Mouse (Mus musculus) midbrain, embryonic 16.5 days (tissue): ENCODE measurements around the gene Dvl1. TPM values are rescaled to one million over a fixed set of nuclear protein-coding genes. Genes with fewer than 3 reads are reported as not detected.

ENCODE experiments used
- ATAC-seq: fragments of 200-750 bp; cut with Nextera tagmentation; 2 replicates; pipeline ENCODE4 v1.8.0; 2017; ENCODE audit warnings: moderate TSS enrichment
- H3K27ac ChIP-seq: fragments of 300-500 bp; sonication (generic); 2 replicates; pipeline ENCODE4 v1.5.1; 2014; ENCODE audit warnings: mild to moderate bottlenecking, low read length, mixed read lengths
- H3K27me3 ChIP-seq: fragments of 300-500 bp; sonication (generic); 2 replicates; pipeline ENCODE4 v1.6.1; 2014; ENCODE audit warnings: low read depth, low read length, mixed read lengths; ENCODE audit not compliant: control insufficient read depth, insufficient read depth
- H3K36me3 ChIP-seq: fragments of 300-500 bp; sonication (generic); 2 replicates; pipeline ENCODE4 v1.6.1; 2014; ENCODE audit warnings: mild to moderate bottlenecking, low read length, moderate library complexity, mixed read lengths; ENCODE audit not compliant: control insufficient read depth, insufficient read depth
- H3K4me1 ChIP-seq: fragments of 300-500 bp; sonication (generic); 2 replicates; pipeline ENCODE4 v1.6.1; 2014; ENCODE audit warnings: mild to moderate bottlenecking, low read length, mixed read lengths; ENCODE audit not compliant: control insufficient read depth, insufficient read depth
- H3K4me2 ChIP-seq: fragments of 300-500 bp; sonication (generic); 2 replicates; pipeline ENCODE4 v1.6.1; 2014; ENCODE audit warnings: mild to moderate bottlenecking, low read length, mixed read lengths
- H3K4me3 ChIP-seq: fragments of 300-500 bp; sonication (generic); 2 replicates; pipeline ENCODE4 v1.5.1; 2014; ENCODE audit warnings: low read depth, mild to moderate bottlenecking, low read length, moderate library complexity, mixed read lengths
- H3K9ac ChIP-seq: fragments of 300-500 bp; sonication (generic); 2 replicates; pipeline ENCODE4 v1.6.1; 2014; ENCODE audit warnings: low read depth, low read length, mixed read lengths
- H3K9me3 ChIP-seq: fragments of 300-500 bp; sonication (generic); replicated peaks from 2 replicates; pipeline ENCODE4 v1.6.1; 2014; ENCODE audit warnings: mild to moderate bottlenecking, low read length, mixed read lengths; ENCODE audit not compliant: control insufficient read depth, poor library complexity, severe bottlenecking
- whole genome bisulfite sequencing: fragments of 180-500 bp; shearing (Covaris S2); extraction: QIAGEN DNeasy Blood & Tissue Kit; methylation state at CpG from one replicate; pipeline ENCODE4 v1.1.7; 2014; 5-methylcytosine and 5-hydroxymethylcytosine counted together
- polyA plus RNA-seq: library from polyadenylated mRNA; unstranded; fragments of >200 nt; fragmentation: Nextera tagmentation; extraction: Ambion mirVana; gene quantifications from 2 replicates; pipeline ENCODE4 v1.2.1, GENCODE M21; 2015

Dvl1 gene
- polyA plus RNA-seq, 1 experiment from 2014 or later = 10.3 TPM

DNA sequence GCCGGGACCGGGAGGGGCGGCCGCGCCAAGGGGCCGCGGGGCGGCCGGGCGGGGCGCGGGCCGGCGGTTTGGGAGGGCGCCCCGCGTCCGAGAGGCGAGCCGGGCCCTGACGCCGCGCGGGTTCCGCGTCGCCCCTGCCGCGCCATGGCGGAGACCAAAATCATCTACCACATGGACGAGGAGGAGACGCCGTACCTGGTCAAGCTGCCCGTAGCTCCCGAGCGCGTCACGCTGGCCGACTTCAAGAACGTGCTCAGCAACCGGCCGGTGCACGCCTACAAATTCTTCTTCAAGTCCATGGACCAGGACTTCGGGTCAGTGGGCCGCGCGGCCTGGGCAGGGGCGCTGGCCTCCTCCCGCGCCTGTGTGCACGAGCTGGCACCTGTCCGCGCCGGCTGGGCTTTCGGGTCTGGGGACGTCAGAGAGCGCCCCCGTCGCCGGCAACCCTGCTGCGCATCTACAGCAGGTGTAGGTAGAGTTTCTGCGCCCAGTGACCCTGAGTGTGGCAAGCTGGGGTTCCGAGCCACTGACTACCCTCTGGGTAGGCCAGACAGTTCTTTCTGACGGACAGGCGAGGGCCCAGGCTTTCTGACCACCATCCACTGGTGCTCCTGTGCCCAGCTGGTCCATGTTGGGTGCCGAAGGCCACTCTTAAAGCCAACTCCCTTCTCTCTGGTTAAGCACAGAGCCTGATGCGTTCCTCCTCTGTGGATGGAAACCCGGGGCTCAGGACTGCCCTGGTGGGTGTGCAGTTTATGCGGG, 570 bp downstream of the Dvl1 start:
- Histone ChIP-seq H3K27ac (peak overlapping the region; percentile 85), H3K27me3 (no peaks in the 10 kb centered on the region), H3K4me1 (peaks cover 33% of the 10 kb centered on the region), H3K4me2 (peak overlapping the region; percentile 95), H3K9ac (peak overlapping the region; percentile 88), H3K36me3 (no peaks in the 10 kb centered on the region), H3K4me3 (peak overlapping the region; percentile 79), H3K9me3 (no peaks in the 10 kb centered on the region)
- ATAC-seq = peak; percentile 61
- 1% methylated on average over 47 of the region's 69 CpGs for WGBS

DNA sequence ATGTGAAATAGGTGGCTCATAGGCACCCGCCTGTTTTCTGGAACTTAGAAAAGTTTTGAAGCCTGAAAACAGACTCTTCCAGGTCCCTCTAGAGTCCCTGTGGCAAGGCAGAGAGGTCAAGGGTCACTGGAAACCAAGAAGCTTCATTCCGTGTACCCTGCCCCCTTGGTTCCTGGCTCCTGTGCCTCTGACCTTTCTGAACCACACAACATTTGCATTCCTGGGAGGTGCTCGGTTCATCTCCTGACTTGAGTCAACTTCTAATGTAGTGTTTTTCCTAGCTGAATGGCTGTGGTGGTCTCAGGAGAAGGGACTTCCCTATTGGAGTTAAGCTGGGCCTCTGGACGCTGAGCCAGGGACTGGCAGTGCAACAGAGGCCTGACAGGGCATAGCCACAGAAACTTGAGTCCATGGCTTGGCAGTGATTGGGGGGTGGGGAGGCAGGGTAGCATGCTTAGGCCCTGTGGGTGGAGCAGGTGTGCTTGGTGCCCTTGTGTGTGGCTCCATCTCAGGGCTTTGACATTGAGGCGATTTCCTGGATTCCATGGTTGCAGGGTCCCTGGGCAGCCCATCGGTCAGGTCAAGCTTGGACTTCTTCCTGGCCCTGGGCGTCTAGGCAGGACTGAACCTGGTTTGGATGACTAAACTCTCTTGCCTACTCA, 1.4 kb downstream of the Dvl1 start:
- Histone ChIP-seq H3K36me3 (no peaks in the 10 kb centered on the region), H3K27me3 (no peaks in the 10 kb centered on the region), H3K4me1 (peaks cover 33% of the 10 kb centered on the region), H3K27ac (no peak overlapping the region), H3K4me2 (peak overlapping the region; percentile 95), H3K9ac (peak overlapping the region; percentile 88), H3K4me3 (peak overlapping the region; percentile 79), H3K9me3 (no peaks in the 10 kb centered on the region)
- WGBS = 60% methylated on average over 7 of the region's 7 CpGs
- ATAC-seq = no peak

DNA sequence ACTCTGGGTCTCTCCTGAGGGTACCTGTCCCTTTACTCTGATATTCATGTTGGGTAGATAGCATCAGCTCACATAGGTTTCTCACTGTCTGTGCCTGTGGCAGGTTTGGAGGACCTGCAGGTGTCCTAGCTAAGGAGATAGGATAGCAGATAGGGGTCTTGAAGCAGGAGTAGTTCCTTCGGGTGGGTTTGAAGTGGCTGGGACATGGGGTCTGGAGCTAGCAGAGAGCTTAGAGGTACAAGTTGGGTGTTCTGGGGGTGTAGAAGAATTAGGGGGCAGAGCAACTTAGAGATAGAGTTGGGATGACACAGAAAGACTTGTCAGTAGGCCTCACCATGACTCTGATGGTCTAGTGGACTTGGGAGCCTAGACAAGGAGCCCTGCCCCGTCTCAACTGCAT, 2.2 kb downstream of the Dvl1 start:
- H3K4me3 ChIP-seq = no peak overlapping the region
- H3K27me3 ChIP-seq = no peaks in the 10 kb centered on the region
- H3K9me3 ChIP-seq = no peaks in the 10 kb centered on the region
- WGBS = 94% methylated on average over 2 of the region's 2 CpGs
- ATAC-seq = no peak
- H3K9ac ChIP-seq = no peak overlapping the region
- peaks cover 33% of the 10 kb centered on the region for H3K4me1 ChIP-seq
- H3K36me3 ChIP-seq = no peaks in the 10 kb centered on the region
- no peak overlapping the region for H3K27ac ChIP-seq
- H3K4me2 ChIP-seq = peak overlapping the region; percentile 95

DNA sequence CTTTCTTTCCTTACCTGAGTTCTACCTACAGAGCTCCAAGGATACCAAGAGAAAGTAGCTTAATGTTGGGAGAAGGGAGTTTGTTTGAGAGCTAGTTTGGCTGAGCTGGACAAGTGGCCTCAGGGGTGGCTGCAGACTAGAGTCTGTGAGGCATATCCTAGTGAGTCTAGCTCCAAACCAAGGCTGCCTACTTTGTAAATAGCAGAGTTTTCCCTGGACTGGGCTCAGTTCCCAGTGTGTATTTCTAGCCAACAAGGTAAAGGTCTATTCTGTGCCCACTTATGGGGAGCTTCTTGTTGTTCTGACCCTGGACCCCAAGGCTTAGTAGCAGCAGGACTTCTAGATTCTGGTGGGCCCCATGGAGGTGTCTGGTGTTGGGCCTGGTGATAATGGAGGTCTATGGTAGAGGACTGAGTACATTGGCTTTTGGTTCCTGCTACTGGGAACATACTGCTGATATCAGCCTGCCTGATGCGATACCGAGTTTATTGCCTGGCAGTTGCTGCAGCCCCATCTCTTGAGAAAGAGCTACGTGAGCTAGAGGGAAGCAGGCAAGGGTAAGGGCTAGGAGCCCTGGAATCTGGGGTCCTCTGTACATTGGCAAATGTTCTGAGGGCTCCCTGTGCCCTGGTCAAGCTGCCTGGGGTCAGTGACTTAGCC, 2.7 kb downstream of the Dvl1 start:
- no peaks in the 10 kb centered on the region for H3K9me3 ChIP-seq
- H3K9ac ChIP-seq = no peak overlapping the region
- H3K4me1 ChIP-seq = peaks cover 33% of the 10 kb centered on the region
- ATAC-seq = no peak
- WGBS = 93% methylated on average over 3 of the region's 3 CpGs
- H3K4me3 ChIP-seq = no peak overlapping the region
- peaks cover 5% of the 10 kb centered on the region; the same call in 1 of the 2 replicates for H3K36me3 ChIP-seq
- peak overlapping the region; percentile 5; the same call in 1 of the 2 replicates for H3K4me2 ChIP-seq
- H3K27me3 ChIP-seq = no peaks in the 10 kb centered on the region
- H3K27ac ChIP-seq = no peak overlapping the region

DNA sequence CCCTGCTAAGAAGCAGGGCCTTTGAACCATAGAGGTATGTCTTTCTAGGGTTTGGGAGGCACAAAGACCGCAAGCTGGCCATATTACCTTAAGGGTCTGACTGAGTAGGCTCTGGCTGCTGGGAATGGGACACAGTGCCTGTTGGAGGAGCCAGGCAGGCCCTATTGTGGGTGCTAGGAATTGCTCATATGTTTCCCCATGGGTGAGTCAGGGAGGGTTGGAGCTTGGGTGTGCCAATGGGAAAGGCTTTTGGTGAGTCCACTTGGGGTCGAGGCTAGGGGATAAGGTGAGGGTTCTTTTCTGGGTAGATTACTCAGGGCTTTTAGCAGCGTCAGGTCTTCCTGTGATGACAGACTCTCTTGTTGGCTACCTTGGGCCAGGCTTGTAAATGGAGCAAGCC, 4.2 kb downstream of the Dvl1 start:
- H3K4me3 ChIP-seq = no peak overlapping the region
- H3K4me1 ChIP-seq = peaks cover 32% of the 10 kb centered on the region
- no peak overlapping the region for H3K27ac ChIP-seq
- no peaks in the 10 kb centered on the region for H3K27me3 ChIP-seq
- no peaks in the 10 kb centered on the region for H3K9me3 ChIP-seq
- peaks cover 19% of the 10 kb centered on the region for H3K36me3 ChIP-seq
- 95% methylated on average over 3 of the region's 3 CpGs for WGBS
- no peak overlapping the region for H3K9ac ChIP-seq
- no peak overlapping the region for H3K4me2 ChIP-seq
- ATAC-seq = no peak

DNA sequence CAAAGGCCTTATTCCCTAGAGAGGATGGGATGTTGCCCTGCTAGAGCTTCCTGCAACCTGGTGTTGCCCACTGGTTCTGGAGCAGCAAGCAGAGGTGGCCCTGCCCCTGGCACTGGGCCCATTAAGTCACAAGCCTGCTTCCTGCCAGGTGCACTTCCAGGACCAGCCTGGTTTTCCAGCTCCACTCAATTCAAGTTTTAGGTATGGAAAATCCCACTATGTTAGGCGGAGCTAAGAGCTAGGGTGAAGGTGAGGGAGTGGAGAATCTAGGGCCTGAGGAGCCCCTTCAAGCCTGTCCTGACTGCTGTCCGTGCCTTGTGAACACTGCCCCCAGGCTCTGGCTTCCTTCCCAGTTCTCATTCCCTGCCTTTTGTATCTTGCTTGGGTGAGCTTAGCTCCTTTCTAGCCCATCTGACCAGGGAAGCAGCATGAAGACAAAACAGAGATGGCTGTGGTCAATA, 4.8 kb downstream of the Dvl1 start:
- WGBS = 91% methylated on average over 2 of the region's 2 CpGs
- peaks cover 28% of the 10 kb centered on the region for H3K4me1 ChIP-seq
- H3K27ac ChIP-seq = no peak overlapping the region
- H3K4me2 ChIP-seq = no peak overlapping the region
- ATAC-seq = no peak
- H3K9ac ChIP-seq = no peak overlapping the region
- H3K9me3 ChIP-seq = no peaks in the 10 kb centered on the region
- H3K36me3 ChIP-seq = peaks cover 23% of the 10 kb centered on the region
- H3K4me3 ChIP-seq = no peak overlapping the region
- H3K27me3 ChIP-seq = no peaks in the 10 kb centered on the region

DNA sequence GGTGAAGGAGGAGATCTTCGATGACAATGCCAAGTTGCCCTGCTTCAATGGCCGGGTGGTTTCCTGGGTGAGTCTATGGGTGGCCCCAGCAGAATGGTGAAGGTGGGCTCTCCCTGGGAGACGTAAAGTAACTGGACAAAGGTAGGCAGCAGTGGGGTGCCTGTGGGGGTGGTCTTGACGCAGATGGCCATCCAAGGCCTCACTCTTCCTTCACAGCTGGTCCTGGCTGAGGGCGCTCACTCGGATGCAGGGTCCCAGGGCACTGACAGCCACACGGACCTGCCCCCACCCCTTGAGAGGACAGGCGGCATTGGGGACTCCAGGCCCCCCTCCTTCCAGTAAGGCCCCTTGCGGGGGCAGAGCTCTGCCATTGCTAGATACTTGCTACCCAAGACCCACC, 6.2 kb downstream of the Dvl1 start:
- peaks cover 28% of the 10 kb centered on the region for H3K36me3 ChIP-seq
- WGBS = 88% methylated on average over 9 of the region's 9 CpGs

DNA sequence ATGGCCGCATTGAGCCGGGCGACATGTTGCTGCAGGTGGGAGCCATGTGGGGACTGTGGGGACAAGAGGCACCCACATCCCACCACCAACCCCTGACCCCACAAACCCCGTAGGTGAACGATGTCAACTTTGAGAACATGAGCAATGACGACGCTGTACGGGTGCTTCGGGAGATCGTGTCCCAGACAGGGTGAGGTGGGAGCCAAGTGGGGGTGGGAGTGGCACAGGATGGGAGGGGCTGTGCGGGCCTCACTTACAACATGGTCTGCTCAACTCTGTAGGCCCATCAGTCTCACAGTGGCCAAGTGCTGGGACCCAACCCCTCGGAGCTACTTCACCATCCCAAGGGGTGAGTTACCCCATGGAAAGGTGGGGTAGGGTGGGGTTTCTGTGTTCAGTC, 7.8 kb downstream of the Dvl1 start:
- Histone ChIP-seq H3K27me3 (no peaks in the 10 kb centered on the region), H3K4me1 (peaks cover 7% of the 10 kb centered on the region), H3K9ac (no peak overlapping the region), H3K27ac (no peak overlapping the region), H3K9me3 (no peaks in the 10 kb centered on the region), H3K36me3 (peaks cover 43% of the 10 kb centered on the region), H3K4me3 (no peak overlapping the region), H3K4me2 (no peak overlapping the region)
- no peak for ATAC-seq
- 97% methylated on average over 12 of the region's 12 CpGs for WGBS

More for the DNA sequence above, 6.2 kb downstream of the Dvl1 start:
- H3K4me2 ChIP-seq = no peak overlapping the region
- H3K27ac ChIP-seq = no peak overlapping the region
- H3K9me3 ChIP-seq = no peaks in the 10 kb centered on the region
- peaks cover 23% of the 10 kb centered on the region for H3K4me1 ChIP-seq
- H3K27me3 ChIP-seq = no peaks in the 10 kb centered on the region
- H3K9ac ChIP-seq = no peak overlapping the region
- H3K4me3 ChIP-seq = no peak overlapping the region
- no peak for ATAC-seq

DNA sequence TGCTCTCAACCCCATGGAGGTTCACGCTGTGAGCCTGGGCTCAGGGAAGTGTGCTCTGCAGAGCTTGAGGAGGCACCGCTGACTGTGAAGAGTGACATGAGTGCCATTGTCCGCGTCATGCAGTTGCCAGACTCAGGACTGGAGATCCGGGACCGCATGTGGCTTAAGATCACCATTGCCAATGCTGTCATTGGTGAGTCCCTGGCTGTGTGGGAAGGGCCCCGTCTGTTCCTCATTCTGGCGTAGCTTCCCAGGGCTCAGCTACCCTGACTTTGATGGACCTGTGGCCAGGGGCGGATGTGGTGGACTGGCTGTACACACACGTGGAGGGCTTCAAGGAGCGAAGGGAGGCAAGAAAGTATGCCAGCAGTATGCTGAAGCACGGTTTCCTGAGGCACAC, 8.9 kb downstream of the Dvl1 start:
- no peaks in the 10 kb centered on the region for H3K4me1 ChIP-seq
- H3K4me3 ChIP-seq = no peak overlapping the region
- H3K9ac ChIP-seq = no peak overlapping the region
- H3K36me3 ChIP-seq = peaks cover 48% of the 10 kb centered on the region
- H3K9me3 ChIP-seq = no peaks in the 10 kb centered on the region
- whole genome bisulfite sequencing = 91% methylated on average over 12 of the region's 12 CpGs
- ATAC-seq = no peak
- H3K4me2 ChIP-seq = no peak overlapping the region
- no peaks in the 10 kb centered on the region for H3K27me3 ChIP-seq
- no peak overlapping the region for H3K27ac ChIP-seq
